Mouse (Mus musculus): Measurements from ENCODE around the gene Caprin1.

Caprin1 gene

GRCm38 (mm10) chr2:103797491-103798009 is at the start of gene Caprin1:
Gene Caprin1 (minus strand): TSS chr2:103797649.
- DNase-seq (ENCODE audit: low spot score in 2 of 2): peak; percentile 90 to 95

GRCm38 (mm10) chr2:103846875-103847274 is 49.4 kb upstream of the Caprin1 start:
- peak; percentile 3 to 22 for DNase-seq (ENCODE audit: low spot score in 2 of 2)

- DNase-seq (ENCODE audit: low spot score in 2 of 2): peak in 1 of 2 experiments; percentile 43
Observed at GRCm38 (mm10) chr2:103846271-103846670, 48.8 kb upstream of the Caprin1 start.

GRCm38 (mm10) chr2:103844016-103844415 is 46.6 kb upstream of the Caprin1 start:
- peak in 1 of 2 experiments; percentile 0 for DNase-seq (ENCODE audit: low spot score in 2 of 2)

- DNase-seq (ENCODE audit: low spot score in 2 of 2): peak in 1 of 2 experiments; percentile 51
Observed at GRCm38 (mm10) chr2:103843321-103843720, 45.9 kb upstream of the Caprin1 start.

- DNase-seq (ENCODE audit: low spot score in 2 of 2): peak in 1 of 2 experiments; percentile 15
Observed at GRCm38 (mm10) chr2:103842299-103842698, 44.9 kb upstream of the Caprin1 start.

GRCm38 (mm10) chr2:103838483-103838882 is 41.0 kb upstream of the Caprin1 start:
- DNase-seq (ENCODE audit: low spot score in 2 of 2): peak in 1 of 2 experiments; percentile 14

GRCm38 (mm10) chr2:103837166-103837565 is 39.7 kb upstream of the Caprin1 start:
- DNase-seq (ENCODE audit: low spot score in 2 of 2): peak in 1 of 2 experiments; percentile 50

- DNase-seq (ENCODE audit: low spot score in 2 of 2): peak in 1 of 2 experiments; percentile 34
Observed at GRCm38 (mm10) chr2:103835614-103836395, 38.4 kb upstream of the Caprin1 start.

- peak in 1 of 2 experiments; percentile 24 for DNase-seq (ENCODE audit: low spot score in 2 of 2)
Observed at GRCm38 (mm10) chr2:103833816-103834445, 36.5 kb upstream of the Caprin1 start.

- DNase-seq (ENCODE audit: low spot score in 2 of 2): peak in 1 of 2 experiments; percentile 48
Observed at GRCm38 (mm10) chr2:103832899-103833298, 35.5 kb upstream of the Caprin1 start.

GRCm38 (mm10) chr2:103828900-103829299 is 31.5 kb upstream of the Caprin1 start:
- no peak for DNase-seq (ENCODE audit: low spot score in 2 of 2)

- DNase-seq (ENCODE audit: low spot score in 2 of 2): no peak
Observed at GRCm38 (mm10) chr2:103824916-103825315, 27.5 kb upstream of the Caprin1 start.

GRCm38 (mm10) chr2:103822560-103822959 is 25.1 kb upstream of the Caprin1 start:
- DNase-seq (ENCODE audit: low spot score in 2 of 2): no peak

GRCm38 (mm10) chr2:103817145-103817895 is 19.9 kb upstream of the Caprin1 start:
- DNase-seq (ENCODE audit: low spot score in 2 of 2): no peak

- DNase-seq (ENCODE audit: low spot score in 2 of 2): no peak
Observed at GRCm38 (mm10) chr2:103815976-103816375, 18.5 kb upstream of the Caprin1 start.

GRCm38 (mm10) chr2:103811465-103812191 is 14.2 kb upstream of the Caprin1 start:
- DNase-seq (ENCODE audit: low spot score in 2 of 2): no peak

- DNase-seq (ENCODE audit: low spot score in 2 of 2): no peak
Observed at GRCm38 (mm10) chr2:103810412-103810811, 13.0 kb upstream of the Caprin1 start.

- no peak for DNase-seq (ENCODE audit: low spot score in 2 of 2)
Observed at GRCm38 (mm10) chr2:103808466-103808865, 11.0 kb upstream of the Caprin1 start.

GRCm38 (mm10) chr2:103803770-103804530 is 6.5 kb upstream of the Caprin1 start:
- DNase-seq (ENCODE audit: low spot score in 2 of 2): no peak
